Mouse (Mus musculus): Measurements from ENCODE around the gene Prtg. TPM values are rescaled to one million over a fixed set of nuclear protein-coding genes. Genes with fewer than 3 reads are reported as not detected.
A peak's percentile ranks its signal among the peaks of the same experiment; 100 is the strongest.

Prtg gene
- polyA plus RNA-seq, 1 experiment from 2014 or later, result 0.40 TPM

DNA sequence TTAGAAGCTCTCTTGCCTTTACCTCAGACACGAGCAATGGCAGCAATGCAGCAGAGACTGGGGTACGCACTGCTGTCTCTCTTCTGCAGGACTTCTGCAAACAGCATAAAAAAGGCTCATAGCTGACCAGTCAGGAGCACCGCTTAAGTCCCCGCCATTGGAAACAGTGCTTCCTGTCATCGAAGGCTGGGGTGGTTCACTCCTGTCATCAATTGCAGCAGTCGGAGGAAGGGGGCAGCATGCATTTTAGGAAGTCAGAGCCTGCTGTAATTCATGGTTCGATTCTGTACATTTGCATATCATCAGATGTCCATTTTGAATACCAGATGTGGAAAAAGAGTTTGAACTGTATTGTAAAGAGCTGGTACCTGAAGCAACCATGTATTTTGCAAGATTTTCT, 109.1 kb downstream of the Prtg start:
- ATAC-seq (replicated peaks; ENCODE audit: insufficient number of reproducible peaks, insufficient read depth, low FRiP score, low read depth), result no peak
- peaks cover 2% of the 10 kb centered on the region; the same call in 1 of the 2 replicates for H3K36me3 ChIP-seq
- H3K9me3 ChIP-seq (replicated peaks), result no peaks in the 10 kb centered on the region
- WGBS, result 39% methylated on average over 7 of the region's 7 CpGs
- H3K4me2 ChIP-seq, result no peak overlapping the region
- H3K9ac ChIP-seq, result no peak overlapping the region
- no peaks in the 10 kb centered on the region for H3K27me3 ChIP-seq
- no peak overlapping the region for H3K4me3 ChIP-seq
- H3K4me1 ChIP-seq (replicated peaks), result 0 out of 2 replicates have a peak, but pooled peaks cover 2% of the 10 kb centered on the region
- H3K27ac ChIP-seq, result no peak overlapping the region

DNA sequence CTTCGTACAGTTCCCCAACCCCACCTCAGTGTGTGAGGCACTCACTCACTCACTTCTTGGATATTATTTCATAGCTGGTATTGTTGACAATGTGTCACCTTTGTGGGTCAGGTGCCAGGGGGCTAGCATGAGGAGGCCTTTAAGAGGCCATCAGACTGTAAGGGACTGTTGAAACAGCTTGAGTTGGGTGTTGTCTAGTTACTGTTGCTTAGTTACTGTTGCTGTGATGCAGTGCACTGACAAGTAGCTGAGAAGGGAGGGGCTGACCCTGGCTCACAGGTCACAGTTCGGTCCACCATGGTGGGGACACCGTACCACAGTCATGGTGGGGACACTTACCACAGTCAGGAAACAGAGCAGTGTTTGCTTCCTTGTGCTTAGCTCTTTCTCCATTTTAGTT, 116.4 kb downstream of the Prtg start:
- no peak overlapping the region for H3K4me3 ChIP-seq
- H3K4me1 ChIP-seq (replicated peaks), result peaks cover 10% of the 10 kb centered on the region; the same call in 1 of the 2 replicates
- H3K27me3 ChIP-seq, result peaks cover 11% of the 10 kb centered on the region; the same call in 1 of the 2 replicates
- no peak for ATAC-seq (replicated peaks; ENCODE audit: insufficient number of reproducible peaks, insufficient read depth, low FRiP score, low read depth)
- H3K4me2 ChIP-seq, result no peak overlapping the region
- no peaks in the 10 kb centered on the region for H3K9me3 ChIP-seq (replicated peaks)
- 94% methylated on average over 3 of the region's 3 CpGs for WGBS
- no peak overlapping the region for H3K27ac ChIP-seq
- H3K36me3 ChIP-seq, result no peaks in the 10 kb centered on the region
- H3K9ac ChIP-seq, result no peak overlapping the region

DNA sequence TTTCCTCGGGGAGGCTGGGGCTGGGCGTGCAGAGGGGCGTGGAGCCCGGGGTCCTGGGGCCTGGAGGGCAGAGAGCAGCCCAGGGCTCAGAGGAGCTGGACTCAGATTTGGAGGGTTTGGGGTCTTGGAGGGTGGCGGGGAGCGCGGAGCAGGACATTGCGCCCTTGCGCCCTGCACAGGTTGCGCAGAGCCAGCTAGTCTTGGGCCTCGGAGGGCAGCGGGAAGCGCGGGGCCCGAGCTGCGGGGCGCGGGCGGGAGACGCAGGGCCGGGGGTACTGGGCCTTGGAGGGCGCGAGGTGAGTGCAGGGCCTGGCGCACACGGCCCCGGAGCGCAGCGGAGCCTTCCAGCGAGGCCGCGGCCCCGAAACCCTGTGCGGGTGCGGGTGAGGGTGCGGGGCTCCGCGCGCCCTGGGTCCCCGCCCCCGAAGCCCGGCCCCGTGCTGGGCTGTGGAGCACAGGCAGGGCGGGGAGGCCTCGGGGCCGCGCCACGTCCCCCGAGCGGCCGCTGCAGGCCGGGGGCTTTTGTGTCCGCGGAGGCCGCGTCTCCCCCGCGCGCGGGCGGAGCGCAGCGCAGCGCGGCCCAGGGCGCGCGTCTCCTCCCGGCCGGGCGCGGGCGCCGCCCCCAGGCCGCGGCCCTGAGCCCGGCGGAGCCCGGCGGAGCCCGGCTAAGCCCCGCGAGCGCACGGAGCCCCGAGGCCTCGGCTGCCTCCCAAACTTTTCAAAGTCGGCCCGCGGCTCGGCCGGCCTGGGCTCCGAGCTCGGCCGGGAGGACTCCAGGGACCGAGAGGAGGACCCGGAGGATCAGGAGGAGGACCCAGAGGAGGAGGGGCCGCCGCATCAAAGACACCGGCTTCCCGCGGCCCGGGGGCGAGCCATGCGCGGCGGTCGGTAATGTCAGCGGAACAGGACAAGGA, 118.6 kb downstream of the Prtg start, which contains the start of gene Pygo1:
Pygo1 (plus strand) TSS at position 625 of the 914 bp plus-strand sequence.
- ATAC-seq (replicated peaks; ENCODE audit: insufficient number of reproducible peaks, insufficient read depth, low FRiP score, low read depth), result peak; percentile 72
- H3K9ac ChIP-seq, result peak within 1 kb of the TSS; percentile 85
- no peaks in the 10 kb centered on the region for H3K36me3 ChIP-seq
- no peaks in the 10 kb centered on the region for H3K9me3 ChIP-seq (replicated peaks)
- peaks cover 11% of the 10 kb centered on the region; the same call in 1 of the 2 replicates for H3K27me3 ChIP-seq
- H3K4me1 ChIP-seq (replicated peaks), result peaks cover 10% of the 10 kb centered on the region; the same call in 1 of the 2 replicates
- peak within 1 kb of the TSS; percentile 78 for H3K4me3 ChIP-seq
- under 1% methylated on average over 95 of the region's 108 CpGs for WGBS
- H3K27ac ChIP-seq, result peak within 1 kb of the TSS; percentile 72
- peak within 1 kb of the TSS; percentile 98 for H3K4me2 ChIP-seq

DNA sequence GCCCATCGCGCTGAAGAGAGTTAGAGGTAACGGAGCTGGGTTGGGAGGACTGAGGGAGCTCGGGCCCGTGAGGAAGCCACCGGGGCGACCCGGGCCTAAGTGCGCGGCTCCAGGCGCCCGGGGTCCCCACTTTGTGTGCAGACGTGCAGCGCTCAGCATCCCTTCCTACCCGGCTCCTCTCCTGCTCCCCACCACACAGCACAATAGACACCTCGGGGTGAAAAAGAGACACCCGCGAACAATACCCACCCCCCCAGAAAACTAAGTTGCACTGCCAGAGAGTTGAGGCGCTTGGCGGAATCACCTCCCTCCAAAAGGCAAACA, 119.2 kb downstream of the Prtg start:
- H3K27me3 ChIP-seq, result peaks cover 11% of the 10 kb centered on the region; the same call in 1 of the 2 replicates
- H3K4me3 ChIP-seq, result peak overlapping the region; percentile 78
- 4% methylated on average over 20 of the region's 20 CpGs for WGBS
- no peak; the same call in 1 of the 2 replicates for ATAC-seq (replicated peaks; ENCODE audit: insufficient number of reproducible peaks, insufficient read depth, low FRiP score, low read depth)
- no peaks in the 10 kb centered on the region for H3K36me3 ChIP-seq
- H3K9ac ChIP-seq, result peak overlapping the region; percentile 85
- H3K27ac ChIP-seq, result peak overlapping the region; percentile 72
- H3K4me2 ChIP-seq, result peak overlapping the region; percentile 98
- no peaks in the 10 kb centered on the region for H3K9me3 ChIP-seq (replicated peaks)
- H3K4me1 ChIP-seq (replicated peaks), result peaks cover 10% of the 10 kb centered on the region; the same call in 1 of the 2 replicates

DNA sequence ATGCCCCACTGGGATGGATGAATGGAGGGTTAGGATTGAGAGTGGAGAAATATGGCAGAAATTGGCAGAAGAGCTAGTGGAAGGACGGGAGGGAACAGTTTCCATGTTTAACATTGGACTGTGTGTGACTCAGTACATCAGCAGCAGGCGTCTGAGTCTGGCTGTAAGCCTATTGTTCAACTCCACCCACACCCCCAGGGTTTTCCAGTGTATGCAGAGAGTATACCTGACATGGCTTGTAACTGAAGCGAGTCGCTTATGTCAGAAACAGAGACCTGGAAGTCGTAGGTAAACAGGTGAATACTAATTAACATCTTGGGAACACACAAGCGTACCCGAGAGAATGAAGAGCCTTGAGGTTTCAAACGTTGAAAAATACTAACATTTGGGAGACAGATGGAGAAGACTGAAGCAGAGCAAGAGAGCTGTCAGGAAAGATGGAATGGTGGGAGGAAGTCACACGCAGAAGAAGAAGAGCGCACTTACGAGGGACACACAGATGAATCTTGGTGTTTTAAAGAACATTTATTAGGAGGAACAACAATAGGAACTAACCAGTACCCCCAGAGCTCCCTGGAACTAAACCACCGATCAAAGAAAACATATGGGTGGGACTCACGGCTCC, 124.6 kb downstream of the Prtg start:
- Histone ChIP-seq H3K4me3 (no peak overlapping the region), H3K36me3 (no peaks in the 10 kb centered on the region), H3K4me1 (replicated peaks) (peaks cover 5% of the 10 kb centered on the region; the same call in 1 of the 2 replicates), H3K4me2 (no peak overlapping the region), H3K9ac (no peak overlapping the region), H3K27ac (no peak overlapping the region), H3K27me3 (peaks cover 4% of the 10 kb centered on the region; the same call in 1 of the 2 replicates), H3K9me3 (replicated peaks) (no peaks in the 10 kb centered on the region)
- WGBS, result 77% methylated on average over 13 of the region's 13 CpGs
- ATAC-seq (replicated peaks; ENCODE audit: insufficient number of reproducible peaks, insufficient read depth, low FRiP score, low read depth), result no peak

DNA sequence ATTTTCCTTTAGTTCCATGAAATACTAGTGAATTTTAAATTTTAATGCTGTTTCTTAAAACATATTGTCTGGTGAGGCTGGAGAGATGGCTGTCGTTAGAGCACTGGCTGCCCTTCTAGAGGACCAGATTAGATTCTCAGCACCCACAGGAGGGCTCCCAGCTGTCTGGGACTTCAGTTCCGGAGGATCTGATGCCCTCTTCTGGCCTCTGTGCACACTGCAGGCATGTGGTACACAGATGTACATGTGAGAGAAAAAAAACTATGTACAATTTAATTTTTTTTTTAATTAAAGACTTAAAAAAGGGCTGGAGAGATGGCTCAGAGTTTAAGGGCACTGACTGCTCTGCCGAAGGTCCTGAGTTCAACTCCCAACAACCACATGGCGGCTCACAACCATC, 128.6 kb downstream of the Prtg start:
- Histone ChIP-seq H3K4me1 (replicated peaks) (no peaks in the 10 kb centered on the region), H3K4me3 (no peak overlapping the region), H3K9me3 (replicated peaks) (no peaks in the 10 kb centered on the region), H3K4me2 (no peak overlapping the region), H3K27ac (no peak overlapping the region), H3K27me3 (no peaks in the 10 kb centered on the region), H3K36me3 (no peaks in the 10 kb centered on the region), H3K9ac (no peak overlapping the region)
- no peak for ATAC-seq (replicated peaks; ENCODE audit: insufficient number of reproducible peaks, insufficient read depth, low FRiP score, low read depth)
- 81% methylated on average over 4 of the region's 4 CpGs for WGBS

DNA sequence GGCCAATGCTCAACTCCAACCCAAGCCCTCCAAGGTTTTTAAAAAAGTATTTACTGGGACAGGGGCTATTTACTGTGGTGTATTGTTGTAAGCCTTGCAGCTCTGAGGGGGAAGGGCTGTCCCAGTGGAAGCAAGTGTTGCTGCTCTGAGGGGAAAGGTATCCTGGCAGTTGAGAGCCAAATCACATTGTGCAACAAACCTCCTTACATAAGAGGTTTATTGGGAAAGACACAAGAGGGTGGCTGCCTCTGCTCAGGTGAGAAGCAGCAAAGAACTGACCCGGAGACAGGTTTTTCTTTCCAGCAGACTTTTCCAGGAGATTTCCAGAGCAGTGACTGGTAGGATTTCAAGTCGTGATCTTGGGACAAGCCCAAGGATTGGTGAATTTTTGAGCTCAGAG, 129.6 kb downstream of the Prtg start:
- no peak for ATAC-seq (replicated peaks; ENCODE audit: insufficient number of reproducible peaks, insufficient read depth, low FRiP score, low read depth)
- WGBS, result 68% methylated on average over 2 of the region's 2 CpGs
- H3K4me2 ChIP-seq, result no peak overlapping the region
- H3K4me1 ChIP-seq (replicated peaks), result no peaks in the 10 kb centered on the region
- H3K9me3 ChIP-seq (replicated peaks), result no peaks in the 10 kb centered on the region
- H3K4me3 ChIP-seq, result no peak overlapping the region
- no peak overlapping the region for H3K27ac ChIP-seq
- no peaks in the 10 kb centered on the region for H3K36me3 ChIP-seq
- H3K9ac ChIP-seq, result no peak overlapping the region
- no peaks in the 10 kb centered on the region for H3K27me3 ChIP-seq

DNA sequence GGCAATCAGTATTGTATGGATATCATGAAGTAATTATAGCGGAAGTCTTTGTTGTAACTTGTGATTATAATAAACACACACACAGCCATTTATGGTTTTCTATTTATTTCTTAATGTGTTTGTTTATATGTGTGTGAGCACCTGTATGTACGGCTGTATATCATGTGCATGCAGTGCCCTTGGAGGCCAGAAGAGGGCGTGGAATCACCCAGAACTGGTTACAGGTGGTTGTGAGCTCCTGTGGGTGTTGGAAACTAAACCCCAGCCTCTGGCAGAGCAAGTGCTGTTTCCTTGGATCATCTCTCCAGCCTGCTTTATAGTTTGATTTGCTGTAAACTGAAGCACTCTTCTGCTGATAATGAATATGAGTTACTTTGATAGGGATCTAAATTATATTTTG, 136.8 kb downstream of the Prtg start:
- Histone ChIP-seq H3K4me2 (no peak overlapping the region), H3K4me3 (no peak overlapping the region), H3K9ac (no peak overlapping the region), H3K36me3 (peaks cover 20% of the 10 kb centered on the region), H3K9me3 (replicated peaks) (peaks cover 3% of the 10 kb centered on the region; the same call in 1 of the 2 replicates), H3K4me1 (replicated peaks) (no peaks in the 10 kb centered on the region), H3K27me3 (no peaks in the 10 kb centered on the region), H3K27ac (no peak overlapping the region)
- no peak for ATAC-seq (replicated peaks; ENCODE audit: insufficient number of reproducible peaks, insufficient read depth, low FRiP score, low read depth)
- WGBS, result 62% methylated on average over 3 of the region's 3 CpGs

DNA sequence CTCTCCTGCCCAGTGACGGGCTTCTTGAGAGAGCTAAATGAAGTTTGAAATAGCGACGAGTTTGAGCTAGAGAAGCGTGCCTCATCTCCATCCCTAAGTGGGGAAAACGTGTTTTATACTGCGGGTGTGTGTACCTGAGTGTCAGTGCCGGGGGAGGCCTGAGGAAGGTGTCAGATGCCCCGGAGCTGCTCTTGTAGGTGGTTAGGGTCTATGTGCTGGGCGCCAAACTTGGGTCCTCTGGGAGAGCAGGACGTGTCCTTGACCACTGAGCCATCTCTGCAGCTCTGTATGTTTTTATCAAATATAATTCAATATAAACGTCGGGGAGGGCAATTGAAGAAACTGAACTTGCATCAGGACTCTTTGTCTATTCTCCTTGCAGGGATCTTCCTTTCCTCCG, 137.6 kb downstream of the Prtg start:
- Histone ChIP-seq H3K27ac (no peak overlapping the region), H3K27me3 (no peaks in the 10 kb centered on the region), H3K4me3 (no peak overlapping the region), H3K36me3 (peaks cover 20% of the 10 kb centered on the region), H3K4me2 (no peak overlapping the region), H3K9ac (no peak overlapping the region), H3K4me1 (replicated peaks) (no peaks in the 10 kb centered on the region), H3K9me3 (replicated peaks) (peaks cover 3% of the 10 kb centered on the region; the same call in 1 of the 2 replicates)
- no peak for ATAC-seq (replicated peaks; ENCODE audit: insufficient number of reproducible peaks, insufficient read depth, low FRiP score, low read depth)
- 89% methylated on average over 13 of the region's 13 CpGs for WGBS

DNA sequence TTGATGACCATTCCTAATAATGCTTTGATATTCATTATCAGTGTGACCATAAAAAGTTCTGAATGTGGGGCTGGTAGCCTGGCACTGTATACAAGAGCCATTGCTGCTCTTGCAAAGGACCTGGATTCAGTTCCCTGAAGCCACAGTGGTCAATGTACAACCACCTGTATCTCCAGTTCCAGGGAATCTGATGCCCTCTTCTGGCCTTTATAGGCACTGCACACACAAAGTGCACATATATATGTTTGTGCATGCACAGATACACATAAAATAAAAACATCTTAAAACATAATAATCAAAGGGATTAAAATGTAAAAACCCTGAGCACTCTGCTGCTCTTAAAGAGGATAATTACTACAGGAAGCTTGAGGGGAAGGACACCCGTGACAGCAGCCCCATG, 140.3 kb downstream of the Prtg start:
- WGBS, result 90% methylated on average over 1 of the region's 1 CpGs
- H3K4me1 ChIP-seq (replicated peaks), result no peaks in the 10 kb centered on the region

DNA sequence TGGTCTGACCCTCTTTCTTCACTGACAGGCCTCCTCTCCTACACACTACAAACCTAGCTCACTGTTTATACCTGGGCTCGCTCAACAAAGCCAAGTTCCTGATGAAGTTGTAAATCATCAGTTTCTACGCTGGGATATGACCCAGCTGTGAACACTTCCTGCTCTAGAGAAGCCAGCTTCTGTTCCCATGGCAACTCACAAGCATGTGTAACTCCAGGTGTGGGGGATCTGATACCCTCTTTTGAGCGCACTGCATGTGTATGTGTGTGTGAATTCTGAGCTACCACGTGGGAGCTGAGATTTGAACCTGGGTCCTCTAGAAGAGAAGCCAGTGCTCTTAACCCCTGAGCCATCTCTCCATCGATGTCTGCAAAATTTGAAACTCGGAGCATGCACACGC, 142.9 kb downstream of the Prtg start:
- no peak overlapping the region for H3K4me3 ChIP-seq
- no peak for ATAC-seq (replicated peaks; ENCODE audit: insufficient number of reproducible peaks, insufficient read depth, low FRiP score, low read depth)

More for the DNA sequence above, 140.3 kb downstream of the Prtg start:
- Histone ChIP-seq H3K27ac (no peak overlapping the region), H3K4me2 (no peak overlapping the region), H3K9ac (no peak overlapping the region), H3K9me3 (replicated peaks) (peaks cover 3% of the 10 kb centered on the region; the same call in 1 of the 2 replicates), H3K4me3 (no peak overlapping the region), H3K36me3 (peaks cover 20% of the 10 kb centered on the region), H3K27me3 (no peaks in the 10 kb centered on the region)
- no peak for ATAC-seq (replicated peaks; ENCODE audit: insufficient number of reproducible peaks, insufficient read depth, low FRiP score, low read depth)

More for the DNA sequence above, 142.9 kb downstream of the Prtg start:
- Histone ChIP-seq H3K4me2 (no peak overlapping the region), H3K36me3 (peaks cover 20% of the 10 kb centered on the region), H3K9me3 (replicated peaks) (peaks cover 3% of the 10 kb centered on the region; the same call in 1 of the 2 replicates), H3K27ac (no peak overlapping the region), H3K9ac (no peak overlapping the region), H3K27me3 (no peaks in the 10 kb centered on the region), H3K4me1 (replicated peaks) (no peaks in the 10 kb centered on the region)
- 65% methylated on average over 7 of the region's 7 CpGs for WGBS

Measured in heart, embryonic 15.5 days (tissue).